Mouse (Mus musculus): ENCODE results near the gene Scd1.

DNA sequence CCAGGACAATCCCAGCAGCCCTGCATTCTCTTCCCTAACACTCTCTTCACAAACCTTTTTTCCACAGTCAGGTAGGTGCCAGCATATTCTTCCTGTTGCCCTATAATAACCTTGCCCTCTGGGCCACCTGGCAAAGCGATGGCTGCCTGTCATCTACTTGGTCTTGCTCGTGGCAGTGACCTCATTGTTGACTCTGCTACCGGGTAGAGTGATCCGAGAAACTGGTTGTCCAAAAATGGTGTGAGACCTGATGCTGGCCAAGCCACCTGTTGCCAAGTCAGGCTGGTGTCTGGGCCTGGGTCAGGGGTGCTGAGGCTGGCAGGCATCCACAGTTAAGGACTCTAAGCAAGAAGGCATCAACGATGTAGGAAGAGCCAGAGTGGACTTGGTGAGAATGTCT lies 10.4 kb upstream of the Scd1 start:
- TF ChIP-seq MAX (IDR thresholded peaks at IDR 0.05) = no peak
- TF ChIP-seq CTCF (IDR thresholded peaks at IDR 0.05; ENCODE audit: control insufficient read depth, insufficient read depth, insufficient read length) = no peak
- TF ChIP-seq USF1 (IDR thresholded peaks at IDR 0.05; ENCODE audit: low read depth) = no peak
- no peak for TF ChIP-seq MYOD1 (IDR thresholded peaks at IDR 0.05; ENCODE audit: control insufficient read depth, insufficient read length, low read depth)
- TF ChIP-seq MYOG (IDR thresholded peaks at IDR 0.05; ENCODE audit: control insufficient read depth, extremely low read depth, insufficient read length) = no peak
